13 mouse cellular contexts compared by ENCODE assay signal in genomic region chr5:135800927-135801326, GRCm38 (mm10). TPM values are rescaled to one million over a fixed set of nuclear protein-coding genes. Genes with fewer than 3 reads are reported as not detected.
DNase-seq lines count a peak whose midpoint lies in the region; ATAC-seq and TF ChIP-seq lines count a peak whose summit lies in the region.
"Had no signal": no experiment of that assay in that cellular context is flagged by ENCODE, and none has a peak within 500 bp of the region (broad histone marks: within the 10 kb centered on the region; RNA-seq: fewer than 3 reads in every experiment).

No protein-coding gene starts in this region.

- under 1% methylated on average over 6 of the region's 6 CpGs for WGBS in heart, embryonic 14.5 days
- 2% methylated on average over 6 of the region's 6 CpGs for WGBS in heart, adult 2 months
- WGBS in embryonic facial prominence, embryonic 15.5 days: 2% methylated on average over 6 of the region's 6 CpGs
- whole genome bisulfite sequencing in limb, embryonic 13.5 days: under 1% methylated on average over 6 of the region's 6 CpGs
- WGBS in liver, postnatal 0 days (ENCODE audit: insufficient replicate concordance): 7% methylated on average over 6 of the region's 6 CpGs

- H3K9me3 ChIP-seq in heart, embryonic 14.5 days (ENCODE audit: control insufficient read depth, low read length): peaks cover 3% of the 10 kb centered on the region; the same call in 1 of the 2 replicates
- H3K9me3 ChIP-seq in embryonic facial prominence, embryonic 15.5 days (replicated peaks): no peaks in the 10 kb centered on the region
- peaks cover 6% of the 10 kb centered on the region; the same call in 1 of the 2 replicates for H3K9me3 ChIP-seq in limb, embryonic 13.5 days
- H3K9me3 ChIP-seq in liver, postnatal 0 days (ENCODE audit: low read length): no peaks in the 10 kb centered on the region
- H3K9me3 ChIP-seq: liver, embryonic 13.5 days had no signal

- H3K36me3 ChIP-seq in heart, embryonic 14.5 days (ENCODE audit: control insufficient read depth, insufficient read depth, low read length): no peaks in the 10 kb centered on the region
- no peaks in the 10 kb centered on the region for H3K36me3 ChIP-seq in heart, adult 2 months (ENCODE audit: control insufficient read depth, insufficient read depth, low read length)
- no peaks in the 10 kb centered on the region for H3K36me3 ChIP-seq in embryonic facial prominence, embryonic 15.5 days
- H3K36me3 ChIP-seq in limb, embryonic 13.5 days: no peaks in the 10 kb centered on the region
- no peaks in the 10 kb centered on the region for H3K36me3 ChIP-seq in liver, postnatal 0 days (replicated peaks; ENCODE audit: insufficient read depth, low read length)
- H3K36me3 ChIP-seq: liver, embryonic 13.5 days had no signal

- no peak overlapping the region for H3K4me3 ChIP-seq in heart, embryonic 14.5 days (ENCODE audit: control insufficient read depth in 1 of 2, insufficient read depth in 1 of 2, low read depth in 1 of 2, low read length in 2 of 2)
- no peak overlapping the region for H3K4me3 ChIP-seq in heart, adult 2 months
- no peak overlapping the region for H3K4me3 ChIP-seq in embryonic facial prominence, embryonic 15.5 days (replicated peaks)
- no peak overlapping the region for H3K4me3 ChIP-seq in limb, embryonic 13.5 days
- no peak overlapping the region for H3K4me3 ChIP-seq in liver, postnatal 0 days (ENCODE audit: low read depth, low read length)
- H3K4me3 ChIP-seq: liver, embryonic 13.5 days had no signal

- H3K4me1 ChIP-seq in heart, embryonic 14.5 days (ENCODE audit: control insufficient read depth in 2 of 2, insufficient read depth in 2 of 2, low read length in 2 of 2): peaks cover 7 to 12% of the 10 kb centered on the region in 2 experiments
- no peaks in the 10 kb centered on the region for H3K4me1 ChIP-seq in heart, adult 2 months (ENCODE audit: control insufficient read depth, insufficient read depth, low read length)
- peaks cover 16% of the 10 kb centered on the region for H3K4me1 ChIP-seq in embryonic facial prominence, embryonic 15.5 days
- H3K4me1 ChIP-seq in limb, embryonic 13.5 days: peaks cover 13% of the 10 kb centered on the region
- no peaks in the 10 kb centered on the region for H3K4me1 ChIP-seq in liver, postnatal 0 days (ENCODE audit: insufficient read depth)
- H3K4me1 ChIP-seq: liver, embryonic 13.5 days had no signal

- H3K4me2 ChIP-seq in heart, embryonic 14.5 days (ENCODE audit: low read length): peak overlapping the region; percentile 36
- H3K4me2 ChIP-seq in embryonic facial prominence, embryonic 15.5 days (replicated peaks): no peak overlapping the region
- 0 out of 2 replicates have a peak overlapping the region, but pooled peaks have one; percentile 9 for H3K4me2 ChIP-seq in limb, embryonic 13.5 days (replicated peaks)
- no peak overlapping the region for H3K4me2 ChIP-seq in liver, postnatal 0 days (ENCODE audit: low read depth, low read length)
- H3K4me2 ChIP-seq: liver, embryonic 13.5 days had no signal

- intact Hi-C loops in heart, adult 2 months (cut with DNase I): no loop called here

- TF ChIP-seq POLR2A in heart, adult 2 months (IDR thresholded peaks at IDR 0.05; ENCODE audit: insufficient read depth, low read depth, low read length): no peak

- TF ChIP-seq EP300 in heart, adult 2 months (IDR thresholded peaks at IDR 0.05; ENCODE audit: insufficient read depth, low read depth, low read length): no peak
- no peak for TF ChIP-seq EP300 in liver, postnatal 0 days (IDR thresholded peaks at IDR 0.05; ENCODE audit: low read depth)

- DNase-seq in heart, adult 2 months: no peak
- peak; percentile 81 for DNase-seq in retina, postnatal 1 day
- DNase-seq in left cerebral cortex, adult 11 months (ENCODE audit: low spot score): no peak
- no peak for DNase-seq in kidney, adult 18-20 months
- DNase-seq in liver, postnatal 0 days: no peak
- DNase-seq: kidney, adult 2 months; liver, embryonic 13.5 days had no signal

- H3K27me3 ChIP-seq in heart, embryonic 14.5 days (ENCODE audit: control insufficient read depth, insufficient read depth, low read length): 0 out of 2 replicates have a peak, but pooled peaks cover 2% of the 10 kb centered on the region
- H3K27me3 ChIP-seq in heart, adult 2 months (ENCODE audit: control insufficient read depth, insufficient read depth, low read length): no peaks in the 10 kb centered on the region; the same call in 1 of the 2 replicates
- H3K27me3 ChIP-seq in embryonic facial prominence, embryonic 15.5 days: peaks cover 2% of the 10 kb centered on the region; the same call in 1 of the 2 replicates
- H3K27me3 ChIP-seq in limb, embryonic 13.5 days: 0 out of 2 replicates have a peak, but pooled peaks cover 8% of the 10 kb centered on the region
- no peaks in the 10 kb centered on the region for H3K27me3 ChIP-seq in liver, postnatal 0 days (ENCODE audit: insufficient read depth, low read length)

- no peaks in the 10 kb centered on the region for H3K79me2 ChIP-seq in heart, adult 2 months (replicated peaks; ENCODE audit: control insufficient read depth, insufficient read depth, low read length)

- no peak for TF ChIP-seq CTCF in heart, adult 2 months (IDR thresholded peaks at IDR 0.05)
- TF ChIP-seq CTCF in liver, postnatal 0 days (IDR thresholded peaks at IDR 0.05; ENCODE audit: low read depth): no peak

- no peak overlapping the region for H3K27ac ChIP-seq in heart, embryonic 14.5 days (replicated peaks in 1 of 2; ENCODE audit: control insufficient read depth in 1 of 2, insufficient read depth in 1 of 2, low read depth in 2 of 2, low read length in 2 of 2)
- no peak overlapping the region for H3K27ac ChIP-seq in heart, adult 2 months
- H3K27ac ChIP-seq in embryonic facial prominence, embryonic 15.5 days (replicated peaks): 0 out of 2 replicates have a peak overlapping the region, but pooled peaks have one; percentile 29
- H3K27ac ChIP-seq in limb, embryonic 13.5 days: no peak overlapping the region
- H3K27ac ChIP-seq in liver, postnatal 0 days (ENCODE audit: low read depth): no peak overlapping the region
- H3K27ac ChIP-seq: liver, embryonic 13.5 days; stomach, postnatal 0 days had no signal

- no peak overlapping the region for H3K9ac ChIP-seq in heart, embryonic 14.5 days (ENCODE audit: low read length)
- H3K9ac ChIP-seq in heart, adult 2 months (ENCODE audit: low read depth, low read length): no peak overlapping the region
- no peak overlapping the region for H3K9ac ChIP-seq in embryonic facial prominence, embryonic 15.5 days
- H3K9ac ChIP-seq in limb, embryonic 13.5 days: peak overlapping the region; percentile 48; the same call in 1 of the 2 replicates
- no peak overlapping the region for H3K9ac ChIP-seq in liver, postnatal 0 days (replicated peaks)
- H3K9ac ChIP-seq: liver, embryonic 13.5 days had no signal

- peak; percentile 40; the same call in 1 of the 2 replicates for ATAC-seq in heart, embryonic 14.5 days (ENCODE audit: insufficient number of reproducible peaks, insufficient read depth, low FRiP score, low read depth)
- peak; percentile 64; the same call in 1 of the 2 replicates for ATAC-seq in embryonic facial prominence, embryonic 15.5 days (ENCODE audit: insufficient number of reproducible peaks, low FRiP score, low TSS enrichment, low read depth)
- ATAC-seq in limb, embryonic 13.5 days (ENCODE audit: low FRiP score, low read depth): peak; percentile 73
- no peak for ATAC-seq in liver, postnatal 0 days

RNA-seq across cellular contexts. Expression of gene Srrm3, which starts 5.8 kb away (rescaled TPM):
- polyA plus RNA-seq in heart, embryonic 14.5 days (2014; fragmentation: Nextera tagmentation; extraction: Ambion mirVana): 0.15 TPM in 1 of 2 replicates, not detected in the other
- not detected for total RNA-seq in heart, adult 2 months (2021)
- polyA plus RNA-seq in heart, adult 2 months (2012; rRNA removed): not detected in 2 replicates
- 0.83 and 1.1 TPM in 2 replicates for polyA plus RNA-seq in embryonic facial prominence, embryonic 15.5 days (2015; fragmentation: Nextera tagmentation; extraction: Ambion mirVana)
- polyA plus RNA-seq in limb, embryonic 13.5 days (2015; fragmentation: Nextera tagmentation; extraction: Ambion mirVana): 0.19 and 0.38 TPM in 2 replicates
- polyA plus RNA-seq in liver, postnatal 0 days (2015; fragmentation: Nextera tagmentation; extraction: Ambion mirVana): not detected in 2 replicates
- total RNA-seq: common myeloid progenitor, adult 5-6 weeks; neutrophil, adult 5-6 weeks had no signal
- polyA plus RNA-seq: liver, embryonic 13.5 days had no signal

RNA-seq across cellular contexts. Expression of gene Mdh2, which starts 22.6 kb away (rescaled TPM):
- polyA plus RNA-seq in heart, embryonic 14.5 days (2014; fragmentation: Nextera tagmentation; extraction: Ambion mirVana): 1,172 and 1,176 TPM in 2 replicates
- 1,000 to 10,000 TPM; 1,645 to 1,928 TPM for total RNA-seq in heart, adult 2 months (2021)
- polyA plus RNA-seq in heart, adult 2 months (2012; rRNA removed): 2,909 and 3,459 TPM in 2 replicates
- polyA plus RNA-seq in embryonic facial prominence, embryonic 15.5 days (2015; fragmentation: Nextera tagmentation; extraction: Ambion mirVana): 475 and 482 TPM in 2 replicates
- polyA plus RNA-seq in limb, embryonic 13.5 days (2015; fragmentation: Nextera tagmentation; extraction: Ambion mirVana): 449 and 457 TPM in 2 replicates
- polyA plus RNA-seq in liver, postnatal 0 days (2015; fragmentation: Nextera tagmentation; extraction: Ambion mirVana): 296 and 319 TPM in 2 replicates

RNA-seq across cellular contexts. Expression of gene Styxl1, which starts 22.7 kb away (rescaled TPM):
- 0.26 and 0.42 TPM in 2 replicates for polyA plus RNA-seq in heart, embryonic 14.5 days (2014; fragmentation: Nextera tagmentation; extraction: Ambion mirVana)
- not detected for total RNA-seq in heart, adult 2 months (2021)
- 0.20 TPM in 1 of 2 replicates, not detected in the other for polyA plus RNA-seq in heart, adult 2 months (2012; rRNA removed)
- polyA plus RNA-seq in embryonic facial prominence, embryonic 15.5 days (2015; fragmentation: Nextera tagmentation; extraction: Ambion mirVana): 1.9 and 3.1 TPM in 2 replicates
- polyA plus RNA-seq in limb, embryonic 13.5 days (2015; fragmentation: Nextera tagmentation; extraction: Ambion mirVana): 0.37 TPM in 1 of 2 replicates, not detected in the other
- polyA plus RNA-seq in liver, postnatal 0 days (2015; fragmentation: Nextera tagmentation; extraction: Ambion mirVana): 0.46 and 0.49 TPM in 2 replicates
- total RNA-seq: common myeloid progenitor, adult 5-6 weeks had no signal
- polyA plus RNA-seq: liver, embryonic 13.5 days had no signal

RNA-seq across cellular contexts. Expression of gene Tmem120a, which starts 56.7 kb away (rescaled TPM):
- 34.1 and 34.6 TPM in 2 replicates for polyA plus RNA-seq in heart, embryonic 14.5 days (2014; fragmentation: Nextera tagmentation; extraction: Ambion mirVana)
- total RNA-seq in heart, adult 2 months (2021): 10 to 100 TPM; 13.6 to 19.3 TPM
- 18.5 and 27.3 TPM in 2 replicates for polyA plus RNA-seq in heart, adult 2 months (2012; rRNA removed)
- 38.7 and 42.7 TPM in 2 replicates for polyA plus RNA-seq in embryonic facial prominence, embryonic 15.5 days (2015; fragmentation: Nextera tagmentation; extraction: Ambion mirVana)
- polyA plus RNA-seq in limb, embryonic 13.5 days (2015; fragmentation: Nextera tagmentation; extraction: Ambion mirVana): 49.3 and 49.4 TPM in 2 replicates
- polyA plus RNA-seq in liver, postnatal 0 days (2015; fragmentation: Nextera tagmentation; extraction: Ambion mirVana): 80.8 and 82.7 TPM in 2 replicates

Comparison
In these comparisons a context has a peak if more than half of its experiments do, and no peak if none do; other contexts are left out.
1. H3K4me2 ChIP-seq: peak in heart, embryonic 14.5 days (single experiment) and limb, embryonic 13.5 days (single experiment); none in embryonic facial prominence, embryonic 15.5 days (single experiment) and liver, postnatal 0 days (single experiment).